Mouse (Mus musculus) gastrocnemius, adult 8-10 months (tissue): ENCODE measurements around the gene Sap18. TPM values are rescaled to one million over a fixed set of nuclear protein-coding genes. Genes with fewer than 3 reads are reported as not detected.
"Not testable (repeated sequence)": the region's sequence is repeated elsewhere in the genome, so short reads cannot be mapped to it uniquely, and the experiment has no call there.

Experiments
- DNase-seq, 2 experiments: peaks; one replicate each; pipeline ENCODE4 v3.0.0; 2022; ENCODE audit warnings: low spot score in 2 of 2
- total RNA-seq, 4 experiments: library from RNA; stranded (reverse); gene quantifications; 2 replicates each; pipeline ENCODE4 v1.2.4; 2022

The Sap18 gene
- total RNA-seq, result 10 to 100 TPM; 43.5 to 76.8 (median 67.7) TPM

- peak; percentile 97 to 98 for DNase-seq
These were observed at the start of gene Sap18 for GRCm38 (mm10) chr14:57797991-57798931. Gene Sap18, plus strand, starts transcription at chr14:57798180.

DNA sequence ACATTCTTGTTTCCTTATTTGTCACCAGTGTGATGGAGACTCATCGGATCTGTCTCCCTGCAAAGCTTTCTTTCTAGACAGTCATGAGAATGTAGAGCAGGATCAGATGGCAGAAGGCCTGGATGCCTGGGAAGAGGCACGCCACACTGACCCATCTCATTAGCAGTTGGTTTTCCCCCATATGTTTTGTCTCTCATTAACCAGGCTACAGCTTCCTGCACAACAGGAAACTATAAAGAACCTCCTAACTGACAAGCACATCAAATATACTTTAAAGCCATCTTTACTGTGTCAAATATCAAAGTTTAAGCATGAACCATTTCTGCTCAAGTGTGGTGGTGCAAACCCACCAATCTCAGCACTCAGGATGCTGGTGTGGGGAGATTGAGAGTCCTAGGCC lies 48.5 kb upstream of the Sap18 start:
- DNase-seq, result no peak

- DNase-seq, result not testable (repeated sequence)
These were observed 47.0 kb upstream of the Sap18 start for GRCm38 (mm10) chr14:57751006-57751405.

DNA sequence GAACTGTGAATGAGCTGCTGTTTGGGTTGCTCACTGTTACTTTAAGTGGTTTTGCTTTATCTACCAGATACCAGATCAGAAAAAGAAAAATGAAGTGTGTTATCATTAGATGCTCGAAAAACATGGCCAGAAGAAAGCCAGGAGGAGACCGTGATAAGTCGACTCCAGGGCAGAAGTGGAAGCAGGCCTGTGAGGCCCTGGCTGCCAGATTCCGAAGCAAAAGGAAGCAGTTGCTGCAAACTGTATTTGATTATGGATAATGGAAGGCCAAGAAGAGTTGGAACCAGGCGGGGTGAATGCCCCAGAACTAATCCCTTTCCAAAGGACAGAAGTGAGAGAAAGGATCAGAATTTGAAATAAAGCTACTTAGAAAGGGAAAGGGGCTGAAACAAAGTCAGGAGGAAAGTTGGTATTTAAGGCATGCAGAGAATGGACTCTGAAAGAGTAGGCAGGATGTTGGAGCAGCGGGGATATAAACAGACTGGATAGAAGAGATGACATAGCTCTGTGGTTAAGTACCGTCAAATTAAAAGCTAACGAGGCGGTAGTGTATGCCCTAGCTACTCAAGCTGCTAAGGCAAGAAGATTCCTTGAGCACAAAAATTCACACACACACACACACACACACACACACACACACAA lies 44.5 kb upstream of the Sap18 start:
- no peak for DNase-seq

DNA sequence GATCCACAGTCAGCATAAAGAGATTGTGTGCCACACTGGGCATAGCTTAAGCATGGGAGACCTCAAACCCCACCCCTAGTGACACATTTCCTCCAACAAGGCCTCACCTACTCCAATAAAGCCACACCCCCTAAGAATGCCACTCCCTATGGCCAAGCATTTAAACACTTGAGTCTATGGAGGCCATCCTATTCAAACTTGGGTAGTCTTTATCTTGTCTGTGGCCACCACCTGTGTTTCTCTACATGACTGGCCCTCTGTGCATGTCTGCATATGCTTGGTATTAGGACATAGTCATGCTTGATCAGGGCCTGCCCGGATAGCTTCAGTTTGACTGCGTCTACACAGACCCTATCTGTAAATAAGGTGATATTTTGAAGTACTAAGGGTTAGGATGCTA lies 42.3 kb upstream of the Sap18 start:
- DNase-seq, result no peak

- no peak for DNase-seq
These were observed 41.9 kb upstream of the Sap18 start for GRCm38 (mm10) chr14:57756094-57756493.

GRCm38 (mm10) chr14:57758237-57758636 lies 39.7 kb upstream of the Sap18 start, which contains the start of gene Lats2:
Gene Lats2, minus strand, starts transcription at chr14:57758388.
- DNase-seq, result no peak

GRCm38 (mm10) chr14:57760447-57761412 lies 37.2 kb upstream of the Sap18 start:
- DNase-seq, result no peak

DNA sequence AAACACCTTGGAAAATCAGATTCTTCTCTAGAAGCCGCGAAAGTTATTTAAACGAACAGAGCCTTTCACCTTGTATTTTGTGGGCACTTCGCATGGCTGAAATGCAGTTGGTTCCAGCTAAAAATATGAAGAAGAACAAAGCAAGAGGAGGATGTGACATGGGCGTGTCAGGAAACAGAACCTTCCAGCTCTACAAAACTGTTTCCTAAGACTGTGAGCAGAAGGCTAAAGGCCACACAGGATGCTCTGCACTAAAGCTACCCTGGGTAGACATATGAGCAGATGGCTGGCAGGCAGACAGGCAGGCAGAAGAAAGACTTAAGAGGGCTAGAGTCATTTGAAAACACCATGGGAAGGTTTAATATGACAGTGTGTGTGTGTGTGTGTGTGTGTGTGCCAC lies 28.9 kb upstream of the Sap18 start:
- DNase-seq, result no peak

DNA sequence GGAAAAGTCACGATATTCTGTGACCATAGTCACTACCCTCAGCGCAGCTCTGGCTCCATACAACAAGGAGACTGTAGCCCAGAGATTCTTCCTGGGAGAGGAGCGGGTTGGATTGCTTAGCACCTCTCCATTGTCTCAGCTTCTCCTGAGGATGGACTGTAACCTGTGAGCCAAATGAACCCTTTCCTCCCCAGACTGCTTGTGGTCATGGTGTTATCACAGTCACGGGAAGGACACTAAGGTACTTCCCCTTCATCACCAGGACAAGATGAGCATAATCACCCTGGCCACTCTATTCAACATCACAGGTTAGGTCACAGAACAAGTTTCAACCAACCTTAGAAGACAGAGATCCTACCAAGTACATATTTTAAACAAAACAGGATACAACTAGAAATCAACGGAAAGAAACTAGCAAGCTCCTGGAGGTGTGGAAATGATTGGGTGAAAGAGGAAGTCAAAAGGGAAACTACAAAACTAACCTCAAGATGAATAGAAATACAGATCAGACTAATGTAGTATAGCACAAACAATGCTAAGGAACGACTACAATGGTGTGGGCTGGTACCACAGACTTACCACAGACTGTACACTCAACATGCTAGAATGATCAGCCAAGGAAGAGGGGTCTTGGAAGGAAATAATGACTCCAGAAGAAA lies 25.7 kb upstream of the Sap18 start:
- DNase-seq, result no peak

DNA sequence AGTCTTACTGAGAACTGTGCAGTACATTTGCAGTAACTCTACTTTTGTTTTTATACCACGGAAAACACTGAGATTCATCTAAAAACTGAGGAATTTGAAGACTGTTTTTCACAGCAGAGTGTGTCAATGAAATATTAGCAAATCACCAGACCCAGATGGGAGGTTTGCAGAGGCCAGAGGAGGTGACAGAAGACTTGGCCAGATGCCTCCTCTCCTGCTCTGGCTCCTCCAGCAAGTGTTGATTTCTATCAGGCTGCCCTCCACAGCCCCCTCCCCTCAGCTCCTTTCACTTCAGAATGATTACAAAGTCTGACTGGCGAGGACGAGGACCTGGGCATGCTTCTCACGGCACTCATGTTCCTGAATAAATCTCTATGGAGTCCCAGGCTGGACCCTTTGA lies 10.6 kb upstream of the Sap18 start:
- DNase-seq, result no peak

DNA sequence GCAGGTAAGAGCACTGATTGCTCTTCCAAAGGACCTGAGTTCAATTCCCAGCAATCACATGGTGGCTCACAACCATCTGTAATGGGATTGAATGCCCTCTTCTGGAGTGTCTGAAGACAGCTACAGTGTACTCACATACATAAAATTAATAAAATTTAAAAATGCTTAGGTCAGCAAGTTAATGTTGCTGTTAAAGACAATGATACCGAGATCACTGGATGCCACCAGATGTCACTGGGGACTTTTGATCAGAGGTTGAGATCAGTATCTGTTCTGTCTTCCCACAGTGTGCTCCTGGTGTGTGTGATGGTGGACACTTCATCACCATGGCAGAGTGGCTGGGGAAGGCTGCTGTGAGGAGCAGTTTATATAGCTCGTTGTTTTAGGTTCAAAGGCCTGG lies 8.7 kb upstream of the Sap18 start:
- no peak for DNase-seq

DNA sequence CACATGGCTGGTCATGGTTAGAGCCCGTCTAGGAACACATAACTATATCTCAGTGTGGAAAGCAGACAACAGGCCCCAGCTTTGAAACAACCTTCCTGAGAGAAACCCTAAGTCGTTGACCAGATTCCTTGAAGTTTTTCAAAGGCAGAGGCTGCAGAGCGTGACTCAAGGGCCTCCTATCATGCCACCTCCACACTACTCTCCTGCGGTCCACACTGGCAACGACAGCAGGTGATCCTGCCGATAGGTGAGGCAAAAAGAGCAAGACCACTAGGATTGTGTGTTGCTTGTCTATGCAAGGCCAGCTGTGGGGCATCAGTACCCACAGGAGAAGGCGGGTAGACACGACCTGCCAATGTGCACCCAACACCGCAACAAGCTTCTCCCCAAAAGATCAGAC lies 8.2 kb upstream of the Sap18 start:
- no peak for DNase-seq

DNA sequence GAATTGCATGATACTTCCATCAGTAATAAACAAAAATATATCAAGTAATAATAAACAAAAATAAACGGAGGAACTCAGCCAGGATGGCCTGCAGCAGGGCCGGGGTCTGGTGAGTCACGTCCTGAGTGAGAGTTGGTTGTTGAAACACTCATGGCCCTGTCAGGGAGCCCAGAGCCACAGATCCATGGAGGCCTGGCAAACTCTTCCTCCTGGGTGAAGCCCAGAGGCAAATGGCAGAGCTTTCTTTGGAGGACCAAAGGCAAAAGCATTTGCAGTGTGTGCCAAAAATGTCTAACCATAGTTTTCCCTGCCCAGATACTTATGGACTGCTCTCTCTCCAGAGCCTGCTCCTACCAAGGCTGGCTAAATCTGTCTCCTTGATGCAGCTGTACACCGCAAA lies 6.8 kb upstream of the Sap18 start:
- no peak for DNase-seq

GRCm38 (mm10) chr14:57797551-57797950 lies 429 bp upstream of the Sap18 start:
- DNase-seq, result no peak

- no peak for DNase-seq
These were observed 5.8 kb downstream of the Sap18 start for GRCm38 (mm10) chr14:57803731-57804130.

GRCm38 (mm10) chr14:57808558-57808957 lies 10.6 kb downstream of the Sap18 start:
- DNase-seq, result no peak

DNA sequence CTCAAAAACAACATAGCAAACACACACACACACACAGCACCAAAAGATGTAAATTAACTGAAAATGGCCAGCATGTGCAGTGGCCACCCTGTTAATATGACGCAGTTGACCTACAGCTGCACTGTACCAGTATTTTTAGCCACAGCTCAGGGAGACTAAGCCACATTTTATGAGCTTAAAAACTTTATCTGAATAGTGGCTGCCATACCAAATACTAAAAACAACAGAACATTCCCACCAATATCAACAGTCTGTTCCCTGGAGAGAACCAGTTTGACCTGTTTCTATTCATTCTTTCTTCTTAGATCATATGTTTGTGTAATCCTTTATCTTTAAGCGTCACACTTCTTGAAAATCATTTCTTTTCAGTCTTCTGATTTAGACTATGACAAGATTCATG lies 12.9 kb downstream of the Sap18 start:
- no peak for DNase-seq

- no peak for DNase-seq
These were observed 13.9 kb downstream of the Sap18 start for GRCm38 (mm10) chr14:57811844-57812243.

- DNase-seq, result no peak
These were observed 22.9 kb downstream of the Sap18 start for GRCm38 (mm10) chr14:57820839-57821238.
